Mouse (Mus musculus) kidney, postnatal 4 days (tissue): Measurements from ENCODE around the gene Ppp2r5b.

Experiments used
- DNase-seq, 2 experiments: peaks; one replicate each; pipeline ENCODE4 v3.0.0; 2021; ENCODE audit warnings: mixed read lengths in 2 of 2

The Ppp2r5b gene

DNA sequence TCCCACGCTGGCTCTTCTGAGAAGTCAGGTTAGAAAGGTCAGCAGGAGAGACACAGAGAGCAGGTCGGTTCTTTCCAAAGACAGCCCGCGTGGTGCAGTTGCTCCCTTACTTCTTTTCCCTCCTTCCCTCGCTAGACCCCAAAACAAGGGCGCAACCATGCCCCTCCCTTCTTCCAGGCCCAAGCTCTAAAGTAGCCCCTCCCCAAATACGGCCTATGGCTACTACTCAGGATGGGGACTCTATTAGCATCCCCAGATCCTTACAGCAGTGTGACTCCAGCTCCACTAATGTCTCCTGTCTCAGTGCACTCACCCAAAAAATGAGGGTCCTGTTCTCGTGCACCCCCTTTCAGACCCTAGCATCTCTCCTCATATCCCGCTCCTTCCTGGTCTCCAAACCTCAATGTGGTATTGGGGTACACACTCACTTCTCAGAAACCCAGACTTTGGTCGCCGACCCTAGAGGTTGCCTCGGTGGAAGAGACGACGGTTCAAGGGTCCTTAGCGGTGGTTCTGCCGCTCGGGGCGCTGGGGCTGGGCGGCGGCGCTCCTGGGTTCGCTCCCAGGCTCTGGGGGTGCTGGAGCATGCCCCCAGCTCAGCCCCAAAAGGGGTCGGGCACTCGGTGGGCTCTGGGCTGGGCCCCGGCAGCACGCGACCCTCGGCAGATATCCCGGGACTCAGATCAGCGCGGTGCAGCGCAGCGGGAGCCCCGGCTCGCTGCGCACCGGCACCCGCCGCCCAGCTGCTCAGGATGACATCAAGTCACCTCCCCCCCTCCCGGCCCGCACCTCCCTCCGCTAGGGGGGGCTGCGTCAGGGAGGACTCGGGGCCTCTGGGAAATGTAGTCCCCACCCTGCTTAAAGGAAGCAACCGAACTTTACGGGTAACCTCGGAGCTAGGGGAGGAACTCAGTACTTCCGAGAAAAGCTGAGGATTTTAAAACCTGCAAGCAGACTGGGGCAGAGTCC, at the start of gene Ppp2r5b:
Gene Ppp2r5b, minus strand, starts transcription at position 789 of the 969 bp plus-strand sequence.
- peak; percentile 94 to 97 for DNase-seq

GRCm38 (mm10) chr19:6285226-6285625, 49.6 kb upstream of the Ppp2r5b start:
- no peak for DNase-seq

GRCm38 (mm10) chr19:6284502-6284901, 48.8 kb upstream of the Ppp2r5b start:
- DNase-seq: no peak

- no peak for DNase-seq
These were observed 47.3 kb upstream of the Ppp2r5b start for GRCm38 (mm10) chr19:6283001-6283400.

DNA sequence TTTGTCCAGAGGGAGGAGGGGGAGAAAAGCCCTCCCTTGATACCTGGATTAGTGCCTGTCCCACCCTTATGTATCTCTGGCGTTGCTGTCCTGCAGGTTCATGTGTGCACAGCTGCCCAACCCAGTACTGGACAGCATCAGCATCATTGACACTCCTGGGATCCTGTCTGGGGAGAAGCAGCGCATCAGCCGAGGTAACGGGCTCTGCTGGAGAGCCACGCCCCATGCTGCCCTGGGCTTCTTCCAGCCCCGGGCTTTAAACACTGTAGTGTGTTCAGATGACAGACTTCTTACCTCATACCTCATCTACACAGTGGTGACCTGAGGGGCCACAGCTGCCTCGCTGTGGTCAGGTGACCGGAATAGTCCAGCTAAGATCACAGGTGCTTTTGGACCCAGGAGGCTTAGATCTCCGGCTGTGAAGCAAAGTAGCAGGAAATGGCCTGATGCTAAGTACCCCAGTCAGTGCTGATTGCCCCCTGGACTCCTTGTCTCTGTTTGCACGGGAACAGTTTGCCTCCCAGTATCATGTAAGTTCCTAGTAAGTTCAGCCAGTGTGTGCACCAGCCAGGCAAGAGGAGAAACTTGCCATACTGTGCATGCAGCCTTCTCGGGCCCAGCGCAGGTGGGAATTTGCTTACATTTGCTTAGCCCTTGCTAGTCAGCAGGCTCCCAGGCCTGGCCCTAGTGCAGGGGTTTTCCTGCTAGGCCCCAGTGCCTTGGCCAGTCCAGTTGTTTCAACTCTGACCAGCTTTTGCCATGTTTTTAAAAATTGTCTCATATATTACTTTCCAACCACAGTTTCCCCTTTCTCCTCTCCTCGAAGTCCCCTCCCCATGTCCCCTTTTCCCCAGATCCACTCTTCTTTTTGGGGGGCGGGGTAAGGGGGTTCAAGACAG, 45.7 kb upstream of the Ppp2r5b start:
- no peak for DNase-seq

- no peak for DNase-seq
These were observed 44.9 kb upstream of the Ppp2r5b start for GRCm38 (mm10) chr19:6280554-6280953.

GRCm38 (mm10) chr19:6279481-6280144, 43.9 kb upstream of the Ppp2r5b start:
- no peak for DNase-seq

DNA sequence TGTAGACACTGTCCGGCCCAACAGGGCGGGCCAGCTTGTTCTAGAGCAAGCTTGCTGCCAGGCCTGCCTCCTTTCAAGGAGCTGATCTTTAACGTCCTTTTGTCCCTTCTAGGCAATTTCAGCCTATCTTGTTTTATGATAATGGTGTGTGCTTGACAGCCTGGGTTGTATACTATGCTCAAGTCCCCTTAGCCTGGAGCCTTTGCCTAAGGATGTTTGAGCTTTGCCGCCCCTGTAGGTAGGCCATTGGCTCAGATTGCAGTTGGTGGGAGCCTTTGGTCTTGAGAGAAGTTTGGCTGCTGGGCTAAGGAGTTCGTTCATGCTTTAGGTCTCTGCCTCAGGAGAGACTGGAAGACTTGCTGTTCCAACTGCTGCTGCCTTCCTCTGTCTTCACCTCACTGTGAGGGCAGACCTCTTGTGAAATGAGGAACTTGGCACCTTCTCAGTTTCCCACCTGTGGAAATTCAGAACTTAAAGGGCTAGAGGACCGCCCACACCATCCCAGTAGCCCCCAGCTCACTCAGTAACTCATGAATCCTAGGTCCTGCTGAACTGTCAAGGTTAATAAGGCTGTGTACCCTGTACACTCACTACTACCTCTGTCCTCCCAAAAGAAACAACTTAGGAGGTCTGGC, 42.9 kb upstream of the Ppp2r5b start:
- DNase-seq: no peak

- peak; percentile 65 to 80 for DNase-seq
These were observed 42.2 kb upstream of the Ppp2r5b start for GRCm38 (mm10) chr19:6277661-6278438.

DNA sequence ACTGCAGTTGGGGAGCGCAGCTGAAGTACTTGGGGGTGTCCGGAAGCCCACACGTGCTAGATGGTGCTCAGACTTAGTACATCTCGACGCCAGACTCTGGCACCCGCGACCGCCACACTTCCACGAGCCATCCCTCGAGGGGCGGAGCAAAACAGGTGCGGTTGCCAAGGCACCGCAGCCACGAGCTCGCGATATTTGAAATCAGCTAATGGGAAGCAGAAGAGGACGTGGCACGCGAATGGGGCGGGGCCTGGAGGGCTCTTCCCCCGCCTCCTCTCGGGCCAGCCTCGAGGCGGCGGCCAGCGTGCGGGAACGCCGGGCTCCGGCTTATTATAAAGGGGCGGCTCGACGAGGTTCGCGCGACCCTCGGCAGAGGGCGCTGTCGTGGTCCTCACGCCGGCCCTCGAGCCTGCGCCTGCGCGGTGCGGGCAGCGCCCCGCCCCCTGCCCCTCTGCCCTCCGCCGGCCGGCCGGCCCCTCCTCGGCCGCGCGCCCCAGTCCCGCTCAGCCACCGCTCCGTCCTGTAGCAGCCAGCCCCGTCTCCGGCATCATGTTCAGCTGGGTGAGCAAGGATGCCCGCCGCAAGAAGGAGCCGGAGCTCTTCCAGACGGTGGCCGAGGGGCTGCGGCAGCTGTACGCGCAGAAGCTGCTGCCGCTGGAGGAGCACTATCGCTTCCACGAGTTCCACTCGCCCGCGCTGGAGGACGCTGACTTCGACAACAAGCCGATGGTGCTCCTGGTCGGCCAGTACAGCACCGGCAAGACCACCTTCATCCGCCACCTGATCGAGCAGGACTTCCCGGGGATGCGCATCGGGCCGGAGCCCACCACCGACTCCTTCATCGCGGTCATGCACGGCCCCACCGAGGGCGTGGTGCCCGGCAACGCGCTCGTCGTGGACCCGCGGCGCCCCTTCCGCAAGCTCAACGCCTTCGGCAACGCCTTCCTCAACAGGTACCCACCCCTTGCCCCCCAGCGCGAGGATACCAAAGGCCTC, 41.1 kb upstream of the Ppp2r5b start, which contains the start of gene Ehd1:
Gene Ehd1, plus strand, starts transcription at position 300 of the 996 bp plus-strand sequence.
- DNase-seq: peak; percentile 97 to 99

DNA sequence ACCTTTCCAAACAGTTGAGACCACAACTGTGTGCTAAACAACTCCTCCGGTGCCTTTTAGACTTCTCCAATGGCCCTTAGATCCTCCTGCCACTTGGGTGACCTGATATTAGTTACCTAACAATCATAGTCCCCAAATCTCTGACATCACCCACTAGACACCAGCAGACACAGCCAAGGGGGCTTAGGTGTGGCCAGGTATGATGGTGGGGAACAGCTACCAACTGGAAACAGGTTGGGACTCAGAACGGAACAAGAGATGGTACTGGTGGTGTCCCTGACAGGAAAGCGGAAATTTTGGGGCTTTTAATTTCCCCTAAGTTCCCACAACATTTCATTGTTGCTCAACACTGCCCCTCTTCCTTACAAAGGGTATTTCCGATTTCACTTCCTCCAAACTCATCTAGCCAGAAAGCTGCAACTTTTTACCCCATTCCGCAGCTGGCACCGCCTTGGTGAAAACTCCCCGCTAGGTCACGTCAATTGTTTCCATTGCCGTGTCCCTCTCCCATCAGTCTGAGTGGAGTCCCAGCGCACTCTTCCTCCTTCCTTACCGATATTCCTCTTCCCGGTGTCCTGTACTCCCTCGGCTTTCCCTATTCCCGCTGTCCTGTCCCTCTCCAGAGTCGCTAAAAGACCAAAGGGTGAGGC, 40.2 kb upstream of the Ppp2r5b start:
- DNase-seq: no peak

- no peak for DNase-seq
These were observed 38.4 kb upstream of the Ppp2r5b start for GRCm38 (mm10) chr19:6273998-6274608.

GRCm38 (mm10) chr19:6273592-6273991, 37.9 kb upstream of the Ppp2r5b start:
- no peak for DNase-seq

- DNase-seq: no peak
These were observed 37.1 kb upstream of the Ppp2r5b start for GRCm38 (mm10) chr19:6272738-6273137.

GRCm38 (mm10) chr19:6272053-6272452, 36.4 kb upstream of the Ppp2r5b start:
- DNase-seq: peak; percentile 24 to 62

GRCm38 (mm10) chr19:6271206-6271605, 35.5 kb upstream of the Ppp2r5b start:
- DNase-seq: peak in 1 of 2 experiments; percentile 49

GRCm38 (mm10) chr19:6270661-6271060, 35.0 kb upstream of the Ppp2r5b start:
- no peak for DNase-seq

DNA sequence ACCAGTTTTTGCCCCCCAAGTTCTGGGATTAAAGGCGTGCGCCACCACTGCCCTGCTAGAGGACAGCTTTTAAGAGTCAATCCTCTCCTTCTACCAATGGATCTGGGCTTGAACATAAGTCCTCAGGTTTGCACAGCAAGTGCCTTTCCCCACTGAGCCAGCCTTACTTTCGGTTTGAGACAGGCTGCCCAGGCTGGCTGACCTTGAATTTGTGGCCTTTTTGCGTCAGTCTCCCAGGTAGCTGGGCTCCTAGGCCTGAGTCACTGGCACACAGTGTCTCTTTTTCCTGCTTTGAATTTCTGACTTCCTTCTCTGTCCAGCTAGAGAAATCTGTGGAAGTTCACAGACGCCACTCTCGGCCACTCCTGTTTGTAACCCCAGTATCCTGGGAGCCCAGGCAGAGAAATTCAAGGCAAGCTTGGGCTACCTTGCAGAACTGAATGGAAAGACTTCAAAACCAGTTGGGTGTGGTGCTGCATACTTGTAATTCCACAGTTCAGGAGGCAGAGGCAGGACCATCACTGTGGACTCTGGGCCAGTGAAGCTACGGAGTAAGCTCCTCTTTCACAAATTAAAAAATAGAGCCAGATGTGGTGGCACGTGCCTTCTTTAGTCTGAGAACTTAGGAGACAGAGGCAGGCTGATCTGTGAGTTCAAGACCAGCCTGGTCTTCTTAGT, 34.3 kb upstream of the Ppp2r5b start:
- DNase-seq: no peak
